Mouse (Mus musculus): ENCODE results near the gene Ak5. TPM values are rescaled to one million over a fixed set of nuclear protein-coding genes. Genes with fewer than 3 reads are reported as not detected.
"Not testable (repeated sequence)": the region's sequence is repeated elsewhere in the genome, so short reads cannot be mapped to it uniquely, and the experiment has no call there.

The Ak5 gene
- total and polyA plus RNA-seq, 3 experiments = 0.13 to 0.79 (median 0.23) TPM

DNA sequence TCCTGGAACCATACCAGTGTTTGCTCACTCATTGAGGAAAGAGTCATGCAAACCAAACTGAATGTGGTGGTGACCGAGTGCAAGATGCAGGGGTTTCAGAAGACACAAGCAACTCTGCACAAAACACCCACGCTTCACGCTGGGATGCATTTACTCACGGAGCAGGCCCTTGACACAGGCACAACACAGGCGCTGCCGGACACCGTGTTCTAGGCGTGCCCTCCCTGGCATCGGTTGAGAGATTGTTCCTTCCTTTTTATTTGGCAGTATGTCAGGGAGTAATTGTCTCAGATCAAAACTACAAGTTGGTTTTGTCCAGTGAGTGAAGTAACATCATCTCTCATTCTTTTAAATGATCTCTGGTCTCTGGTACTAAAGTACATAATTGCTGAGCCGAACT is 205.3 kb downstream of the Ak5 start:
- Histone ChIP-seq H3K79me2 (replicated peaks; ENCODE audit: control insufficient read depth, extremely low read depth, insufficient read depth, poor library complexity, severe bottlenecking) (no peaks in the 10 kb centered on the region), H3K9ac (ENCODE audit: insufficient read depth, low read depth) (no peak overlapping the region)

GRCm38 (mm10) chr3:152462038-152462547 is 206.1 kb downstream of the Ak5 start:
- H3K4me1 ChIP-seq (ENCODE audit: control insufficient read depth in 1 of 2, insufficient read depth in 2 of 2) = peaks cover 5 to 6% of the 10 kb centered on the region in 2 experiments
- H3K9ac ChIP-seq (ENCODE audit: insufficient read depth, low read depth) = no peak overlapping the region
- dilution Hi-C loops (cut with MboI; ENCODE audit: extremely low pct_ligation_motif_present, extremely low pct_unique_long_range_greater_than_20kb, low sequenced_read_pairs) (no loop called here), in situ Hi-C loops (cut with MboI; ENCODE audit: low pct_ligation_motif_present, low pct_unique_long_range_greater_than_20kb, low sequenced_read_pairs) (loop anchor here (5.0 kb wide), 1 partner anchor 50 kb away; no protein-coding TSS in a partner anchor)
- no peak overlapping the region for H3K4me2 ChIP-seq (ENCODE audit: insufficient read depth, low read depth, poor library complexity, severe bottlenecking)
- no peak for TF ChIP-seq NELFE (IDR thresholded peaks at IDR 0.05; ENCODE audit: low read depth, low read length)
- TF ChIP-seq POLR2AphosphoS2 (IDR thresholded peaks at IDR 0.05; ENCODE audit: low read depth, low read length) = peak; percentile 1; the same call in 1 of the 2 replicates
- no peak for DNase-seq (ENCODE audit: extremely low read depth)
- H3K4me3 ChIP-seq (replicated peaks in 1 of 3; ENCODE audit: low read depth in 2 of 3, low read length in 2 of 3, poor library complexity in 1 of 3) = no peak overlapping the region
- no peaks in the 10 kb centered on the region; the same call in 1 of the 2 replicates for H3K79me2 ChIP-seq (replicated peaks; ENCODE audit: control insufficient read depth, extremely low read depth, insufficient read depth, poor library complexity, severe bottlenecking)
- H3K36me3 ChIP-seq (replicated peaks in 1 of 2; ENCODE audit: control insufficient read depth in 1 of 2, insufficient read depth in 1 of 2, low read length in 1 of 2) = peaks cover 49 to 57% of the 10 kb centered on the region in 2 experiments
- H3K27ac ChIP-seq (ENCODE audit: insufficient read depth, low read depth) = no peak overlapping the region
- no peaks in the 10 kb centered on the region for H3K27me3 ChIP-seq (replicated peaks)
- H3K9me3 ChIP-seq (replicated peaks; ENCODE audit: low read length) = no peaks in the 10 kb centered on the region

More for the DNA sequence above, 205.3 kb downstream of the Ak5 start:
- no peak for DNase-seq (ENCODE audit: extremely low read depth)
- no peak overlapping the region for H3K4me3 ChIP-seq (replicated peaks in 1 of 3; ENCODE audit: low read depth in 2 of 3, low read length in 2 of 3, poor library complexity in 1 of 3)
- H3K36me3 ChIP-seq (replicated peaks in 1 of 2; ENCODE audit: control insufficient read depth in 1 of 2, insufficient read depth in 1 of 2, low read length in 1 of 2) = peaks cover 42 to 49% of the 10 kb centered on the region in 2 experiments
- TF ChIP-seq ETS1 (conservative IDR thresholded peaks at IDR 0.05; ENCODE audit: low read depth, low read length) (no peak), MAFK (IDR thresholded peaks at IDR 0.05; ENCODE audit: insufficient replicate concordance, low read length) (no peak), POLR2A (IDR thresholded peaks at IDR 0.05; ENCODE audit: low read depth, low read length) (no peak), ZKSCAN1 (IDR thresholded peaks at IDR 0.05; ENCODE audit: borderline replicate concordance, low read depth, low read length) (no peak), EP300 (IDR thresholded peaks at IDR 0.05; ENCODE audit: low read length) (no peak)
- dilution Hi-C loops (cut with MboI; ENCODE audit: extremely low pct_ligation_motif_present, extremely low pct_unique_long_range_greater_than_20kb, low sequenced_read_pairs) = no loop called here
- H3K4me2 ChIP-seq (ENCODE audit: insufficient read depth, low read depth, poor library complexity, severe bottlenecking) = no peak overlapping the region
- no peaks in the 10 kb centered on the region for H3K9me3 ChIP-seq (replicated peaks; ENCODE audit: low read length)
- in situ Hi-C loops (cut with MboI; ENCODE audit: low pct_ligation_motif_present, low pct_unique_long_range_greater_than_20kb, low sequenced_read_pairs) = loop anchor here (5.0 kb wide), 1 partner anchor 51 kb away; no protein-coding TSS in a partner anchor
- peaks cover 11 to 14% of the 10 kb centered on the region in 2 experiments for H3K4me1 ChIP-seq (ENCODE audit: control insufficient read depth in 1 of 2, insufficient read depth in 2 of 2)
- no peaks in the 10 kb centered on the region for H3K27me3 ChIP-seq (replicated peaks)
- H3K27ac ChIP-seq (ENCODE audit: insufficient read depth, low read depth) = no peak overlapping the region

DNA sequence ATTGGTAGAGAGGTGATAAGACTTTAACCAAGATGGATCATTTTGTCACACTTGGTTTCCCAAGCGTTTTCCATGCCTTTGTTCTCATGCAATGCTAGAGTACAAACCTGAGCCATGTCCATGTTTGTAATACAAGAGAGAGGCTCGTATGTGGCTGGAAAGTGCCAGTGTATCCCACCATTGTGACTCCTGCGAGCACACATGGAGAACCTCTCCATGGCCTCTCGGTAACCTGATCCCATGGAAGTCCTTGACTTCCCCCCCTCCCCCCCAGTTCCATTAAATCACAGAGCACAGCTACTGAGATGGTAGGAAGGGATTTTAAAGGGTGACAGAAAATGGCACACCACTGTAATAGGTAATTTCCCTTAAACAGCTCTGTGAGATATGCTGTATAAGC is 207.4 kb downstream of the Ak5 start:
- Histone ChIP-seq H3K4me3 (replicated peaks in 1 of 3; ENCODE audit: low read depth in 2 of 3, low read length in 2 of 3, poor library complexity in 1 of 3) (no peak overlapping the region), H3K4me1 (ENCODE audit: control insufficient read depth in 1 of 2, insufficient read depth in 2 of 2) (no peaks in the 10 kb centered on the region), H3K4me2 (ENCODE audit: insufficient read depth, low read depth, poor library complexity, severe bottlenecking) (no peak overlapping the region), H3K27ac (ENCODE audit: insufficient read depth, low read depth) (no peak overlapping the region), H3K9me3 (replicated peaks; ENCODE audit: low read length) (peaks cover 2% of the 10 kb centered on the region), H3K27me3 (replicated peaks) (no peaks in the 10 kb centered on the region), H3K36me3 (replicated peaks in 1 of 2; ENCODE audit: control insufficient read depth in 1 of 2, insufficient read depth in 1 of 2, low read length in 1 of 2) (peaks cover 57 to 70% of the 10 kb centered on the region in 2 experiments), H3K79me2 (replicated peaks; ENCODE audit: control insufficient read depth, extremely low read depth, insufficient read depth, poor library complexity, severe bottlenecking) (no peaks in the 10 kb centered on the region; the same call in 1 of the 2 replicates), H3K9ac (ENCODE audit: insufficient read depth, low read depth) (no peak overlapping the region)
- no peak for DNase-seq (ENCODE audit: extremely low read depth)
- no peak for TF ChIP-seq MYC (IDR thresholded peaks at IDR 0.05; ENCODE audit: low read depth, low read length)
- no peak for TF ChIP-seq POLR2A (IDR thresholded peaks at IDR 0.05; ENCODE audit: low read depth, low read length)
- in situ Hi-C loops (cut with MboI; ENCODE audit: low pct_ligation_motif_present, low pct_unique_long_range_greater_than_20kb, low sequenced_read_pairs) (loop anchor here (5.0 kb wide), 1 partner anchor 49 kb away; no protein-coding TSS in a partner anchor), dilution Hi-C loops (cut with MboI; ENCODE audit: extremely low pct_ligation_motif_present, extremely low pct_unique_long_range_greater_than_20kb, low sequenced_read_pairs) (no loop called here)

GRCm38 (mm10) chr3:152458875-152459274 is 209.3 kb downstream of the Ak5 start:
- H3K4me2 ChIP-seq (ENCODE audit: insufficient read depth, low read depth, poor library complexity, severe bottlenecking); H3K79me2 ChIP-seq (replicated peaks; ENCODE audit: control insufficient read depth, extremely low read depth, insufficient read depth, poor library complexity, severe bottlenecking); H3K9ac ChIP-seq (ENCODE audit: insufficient read depth, low read depth); in situ Hi-C loops (cut with MboI; ENCODE audit: low pct_ligation_motif_present, low pct_unique_long_range_greater_than_20kb, low sequenced_read_pairs); dilution Hi-C loops (cut with MboI; ENCODE audit: extremely low pct_ligation_motif_present, extremely low pct_unique_long_range_greater_than_20kb, low sequenced_read_pairs); H3K27me3 ChIP-seq (replicated peaks); DNase-seq (ENCODE audit: extremely low read depth); H3K4me1 ChIP-seq (ENCODE audit: control insufficient read depth in 1 of 2, insufficient read depth in 2 of 2); H3K4me3 ChIP-seq (replicated peaks in 1 of 3; ENCODE audit: low read depth in 2 of 3, low read length in 2 of 3, poor library complexity in 1 of 3); H3K27ac ChIP-seq (ENCODE audit: insufficient read depth, low read depth); H3K9me3 ChIP-seq (replicated peaks; ENCODE audit: low read length): not testable (repeated sequence)
- H3K36me3 ChIP-seq (replicated peaks in 1 of 2; ENCODE audit: control insufficient read depth in 1 of 2, insufficient read depth in 1 of 2, low read length in 1 of 2) = peaks cover 71 to 86% of the 10 kb centered on the region in 2 experiments

Measured in CH12.LX (cell line).